Mouse (Mus musculus) megakaryocyte progenitor cell, adult 5-6 weeks (primary cell): Measurements from ENCODE around the gene Clec2h. TPM values are rescaled to one million over a fixed set of nuclear protein-coding genes. Genes with fewer than 3 reads are reported as not detected.
A peak's percentile ranks its signal among the peaks of the same experiment; 100 is the strongest.
"Not testable (repeated sequence)": the region's sequence is repeated elsewhere in the genome, so short reads cannot be mapped to it uniquely, and the experiment has no call there.

Experiments
- ATAC-seq: replicated peaks from 2 replicates; pipeline ENCODE4 v1.8.0; 2016; ENCODE audit warnings: mild to moderate bottlenecking, moderate TSS enrichment, inconsistent platforms; ENCODE audit not compliant: poor library complexity
- total RNA-seq, 2 experiments: library from RNA; stranded (forward) in 1 of 2; stranded (reverse) in 1 of 2; fragments of 157-497, 149-512 nt in 1 of 2; fragments of 200-1000 nt in 1 of 2; gene quantifications; 2 replicates each; pipeline versions ENCODE4 v1.2.3 to v1.2.4; 2015 to 2017

Gene Clec2h
- not detected in 2 replicates for total RNA-seq (2015)
- not detected in 2 replicates for total RNA-seq (2017)

DNA sequence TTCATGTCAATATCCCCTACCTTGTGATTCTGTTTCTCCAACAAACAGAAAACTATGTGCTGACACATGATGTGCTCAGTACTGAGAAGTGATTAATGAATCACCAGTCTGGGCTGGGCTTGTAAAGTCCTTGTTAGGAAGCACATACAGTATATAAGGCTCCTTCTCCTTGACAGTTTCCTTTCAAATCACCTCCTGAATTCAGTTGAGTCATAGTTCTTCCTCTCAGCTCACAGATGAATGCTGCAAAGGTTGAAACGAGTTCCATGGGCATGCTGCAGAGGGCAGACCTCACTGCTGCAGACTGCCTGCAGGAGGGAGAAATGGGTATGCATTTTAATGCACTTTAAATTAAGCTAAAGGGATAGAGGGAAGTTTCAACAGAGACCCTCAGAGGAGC lies at the start of gene Clec2h:
TSS of gene Clec2h (plus strand) at position 180 of the 400 bp plus-strand sequence.
- ATAC-seq = peak; percentile 72

DNA sequence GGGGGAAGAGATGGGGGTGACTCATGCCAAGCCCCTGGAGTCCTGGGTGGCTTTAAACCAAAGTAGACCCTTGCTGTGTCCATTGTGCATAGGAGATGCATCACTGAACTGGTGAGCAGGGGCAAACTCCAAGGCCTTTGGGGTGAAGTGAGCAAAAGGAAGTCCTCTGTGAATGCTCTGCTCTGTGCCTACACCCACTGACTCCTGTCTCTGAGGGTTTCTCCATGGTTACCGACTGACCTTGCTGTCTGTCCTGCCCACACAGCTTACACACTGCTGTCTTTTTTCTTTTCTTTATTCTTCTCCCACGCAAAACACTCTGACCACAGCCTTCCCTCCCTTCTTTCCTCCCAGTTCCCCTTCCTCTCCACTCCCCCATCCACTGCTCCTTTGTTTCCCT lies 39.5 kb upstream of the Clec2h start:
- no peak for ATAC-seq

DNA sequence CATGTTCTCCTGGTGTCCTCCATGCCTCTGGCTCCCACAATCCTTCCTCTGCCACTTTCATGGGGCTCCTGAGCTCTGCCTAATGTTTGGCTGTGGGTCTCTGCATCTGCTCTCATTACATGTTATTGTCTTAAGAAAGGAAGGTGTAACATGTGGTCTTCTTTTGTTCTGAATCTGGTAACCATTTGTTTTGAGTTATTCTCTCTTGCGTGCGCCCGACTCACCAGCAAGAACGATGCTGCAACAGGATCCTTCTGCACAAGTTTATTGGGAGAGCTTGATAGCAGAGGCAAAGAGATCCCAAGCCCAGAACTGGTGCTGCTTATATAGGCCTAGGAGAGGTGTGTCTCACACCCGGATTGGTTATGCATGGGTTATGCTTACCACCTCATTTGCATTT lies 38.8 kb upstream of the Clec2h start, which contains the start of gene Klrb1a:
TSS of gene Klrb1a (minus strand) at position 101 of the 400 bp plus-strand sequence.
- ATAC-seq = not testable (repeated sequence)

DNA sequence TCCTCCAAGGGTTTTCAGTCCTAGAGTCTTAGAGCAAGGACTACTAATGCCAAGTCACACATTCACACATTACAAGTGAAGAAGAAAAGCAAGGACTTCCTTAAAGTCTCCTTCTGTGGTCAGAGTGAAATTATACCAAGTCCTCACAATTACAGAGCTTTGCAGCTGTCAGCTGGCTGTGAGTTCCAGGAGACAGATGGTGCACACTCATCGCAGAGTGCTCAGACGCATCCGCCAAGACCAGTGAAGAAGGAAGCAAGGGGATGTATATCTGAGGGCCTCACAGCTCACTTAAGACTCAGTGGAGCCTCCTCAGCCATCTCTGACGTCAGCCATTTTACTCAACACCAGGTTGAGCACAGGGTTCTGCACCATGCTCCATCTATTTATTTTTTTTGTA lies 37.8 kb upstream of the Clec2h start:
- peak; percentile 60 for ATAC-seq

DNA sequence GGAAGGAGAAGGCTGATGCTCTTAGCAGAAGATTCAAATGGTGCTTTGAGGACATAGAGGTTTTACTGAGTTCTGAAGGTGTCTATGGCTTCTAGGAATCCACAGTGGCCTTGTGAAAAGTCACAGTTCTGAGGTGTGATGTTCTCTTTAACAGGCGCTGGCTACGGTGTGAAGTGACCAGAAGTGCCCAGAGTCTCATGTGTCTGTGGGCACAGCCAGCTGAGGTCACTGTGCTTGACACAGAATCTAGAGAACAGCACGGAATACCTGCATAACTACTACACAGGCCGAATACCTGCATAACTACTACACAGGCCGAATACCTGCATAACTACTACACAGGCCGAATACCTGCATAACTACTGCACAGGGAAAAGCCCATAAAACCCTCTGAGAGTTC lies 36.9 kb upstream of the Clec2h start:
- ATAC-seq = not testable (repeated sequence)

DNA sequence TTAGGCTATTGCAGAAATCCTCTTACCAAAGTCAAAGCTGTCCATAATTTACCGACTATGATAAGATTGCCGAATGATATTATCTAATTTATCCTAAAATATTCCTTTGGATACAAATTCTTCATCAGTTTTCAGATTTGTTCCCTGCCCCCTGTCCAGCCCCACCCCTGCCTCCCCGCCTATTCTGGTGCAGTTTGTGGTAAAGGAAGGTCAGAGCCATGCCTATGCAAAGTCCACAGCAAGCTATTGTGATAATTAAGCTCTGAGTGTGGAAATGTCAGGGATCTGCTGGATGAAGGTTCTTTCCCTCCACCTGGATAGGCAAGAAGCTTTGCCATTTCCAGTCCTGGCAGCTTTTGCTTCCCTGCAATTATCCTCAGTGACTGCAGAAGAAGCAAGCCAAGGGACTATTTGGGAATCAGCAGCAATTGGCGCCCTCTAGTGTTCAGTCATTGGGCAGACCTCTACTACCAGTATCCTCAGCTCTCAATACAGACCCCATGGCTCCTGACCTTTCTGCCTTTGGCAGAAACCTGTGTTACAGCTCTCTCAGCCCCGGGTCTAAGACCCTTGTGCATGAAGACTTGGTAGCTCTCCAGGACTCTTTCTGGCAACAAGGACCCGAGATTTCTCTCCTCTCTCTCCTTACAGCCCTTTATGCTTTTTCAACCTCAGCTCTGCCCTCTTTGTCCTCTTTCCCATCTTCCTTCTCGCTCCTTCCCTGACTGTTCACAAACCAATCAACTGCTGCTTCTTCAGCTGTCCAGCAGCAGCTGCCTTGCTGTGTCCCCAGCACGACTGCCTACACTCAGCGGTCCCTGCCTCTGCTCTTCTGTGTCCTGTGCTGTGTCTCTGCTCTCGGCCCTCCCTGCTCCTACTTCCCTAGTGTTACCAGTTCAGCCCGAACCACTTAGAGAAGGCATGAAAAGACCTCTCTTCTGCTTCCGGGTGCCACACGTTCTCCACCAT lies 32.1 kb upstream of the Clec2h start:
- ATAC-seq = peak; percentile 97

DNA sequence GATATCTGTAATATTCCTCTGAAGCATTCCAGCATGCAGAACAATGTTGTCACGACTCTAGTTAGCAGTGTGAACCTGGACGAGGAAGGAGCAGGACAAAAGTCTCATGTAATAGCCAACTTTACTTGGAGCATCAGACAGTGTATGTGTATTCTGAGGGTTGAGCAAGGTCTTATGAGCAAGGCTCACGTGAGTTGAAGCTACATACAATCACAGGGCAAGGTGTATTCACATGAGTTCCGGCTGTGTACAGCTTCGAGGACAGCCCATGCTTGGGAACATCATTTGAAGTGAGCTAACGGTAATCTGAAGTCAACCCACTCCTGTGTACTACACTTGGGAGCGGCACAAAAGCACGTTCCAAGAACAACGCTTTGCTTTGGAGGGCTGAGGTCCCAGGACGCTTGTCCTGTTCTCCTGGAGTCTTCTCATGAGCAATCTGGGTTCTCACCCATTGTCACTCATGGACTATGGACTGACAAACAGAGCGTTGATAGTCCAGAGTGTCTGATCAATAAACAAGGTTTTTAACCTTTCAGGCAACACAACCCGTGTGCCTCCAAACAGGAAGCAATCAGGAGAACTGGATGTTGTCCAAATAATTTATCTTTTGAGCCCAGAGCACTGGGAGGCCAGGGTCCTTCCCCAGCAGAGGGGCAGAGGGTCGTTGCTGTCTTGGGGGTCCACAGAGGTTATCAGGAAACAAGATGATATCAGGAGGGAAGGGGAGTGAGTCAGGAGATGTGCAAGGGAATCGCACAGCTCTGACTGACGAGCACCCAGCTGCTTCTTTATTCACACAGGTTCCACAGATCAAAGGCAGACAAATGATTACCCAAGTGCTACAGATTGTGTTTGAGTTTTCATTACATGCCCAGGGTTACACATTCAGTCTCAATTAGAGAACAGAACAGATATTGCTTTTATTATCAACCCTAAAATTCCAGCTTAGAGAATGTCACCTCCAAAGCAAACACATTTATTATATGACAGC lies 31.0 kb upstream of the Clec2h start:
- ATAC-seq = not testable (repeated sequence)

DNA sequence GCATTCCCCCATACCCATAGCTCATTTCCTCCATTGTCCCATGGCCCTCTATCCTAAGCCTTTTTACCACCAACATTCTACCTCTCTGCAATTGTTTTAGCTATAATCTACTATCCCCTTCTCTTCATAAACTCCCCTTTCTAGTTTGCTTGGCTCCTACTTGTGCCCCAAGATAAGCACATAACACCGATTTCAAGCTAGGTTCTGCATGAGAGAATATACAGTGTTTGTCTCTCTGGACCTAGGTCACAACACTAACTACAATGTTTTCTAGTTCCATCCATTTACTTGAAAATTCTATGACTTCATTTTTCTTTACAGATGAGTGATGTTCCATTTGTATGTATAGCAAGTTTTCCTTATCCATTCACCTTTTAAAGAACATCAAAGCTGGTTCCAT lies 21.5 kb upstream of the Clec2h start:
- no peak for ATAC-seq

DNA sequence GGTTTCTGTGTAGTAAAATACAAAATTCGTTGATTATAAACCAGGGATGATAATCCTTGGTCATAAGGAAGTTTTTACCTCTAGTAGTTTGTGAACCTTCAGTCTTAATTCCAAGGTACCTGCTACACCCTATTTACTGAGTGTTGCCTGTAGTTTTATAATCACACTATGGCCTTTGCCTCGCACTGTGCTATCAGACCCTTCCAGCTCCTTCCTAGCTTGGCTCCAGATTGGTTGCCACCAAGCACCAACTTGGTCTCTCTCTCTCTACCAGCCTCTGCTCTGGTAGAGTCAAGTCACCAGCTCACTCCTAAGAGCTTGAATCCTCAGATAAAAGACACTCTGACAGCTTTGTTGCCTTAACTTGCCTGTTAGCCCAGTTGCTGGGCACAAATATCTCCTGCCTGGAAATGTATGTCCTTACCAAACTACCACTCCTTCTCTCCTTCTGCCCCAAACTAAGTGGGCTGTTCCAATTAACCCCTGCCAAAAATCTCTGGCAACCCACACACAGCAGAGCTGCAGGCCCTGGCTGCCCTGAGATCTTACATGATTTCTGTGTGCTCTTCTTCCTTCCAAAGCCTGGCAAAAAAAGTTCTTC lies 21.0 kb upstream of the Clec2h start:
- ATAC-seq = peak; percentile 80

DNA sequence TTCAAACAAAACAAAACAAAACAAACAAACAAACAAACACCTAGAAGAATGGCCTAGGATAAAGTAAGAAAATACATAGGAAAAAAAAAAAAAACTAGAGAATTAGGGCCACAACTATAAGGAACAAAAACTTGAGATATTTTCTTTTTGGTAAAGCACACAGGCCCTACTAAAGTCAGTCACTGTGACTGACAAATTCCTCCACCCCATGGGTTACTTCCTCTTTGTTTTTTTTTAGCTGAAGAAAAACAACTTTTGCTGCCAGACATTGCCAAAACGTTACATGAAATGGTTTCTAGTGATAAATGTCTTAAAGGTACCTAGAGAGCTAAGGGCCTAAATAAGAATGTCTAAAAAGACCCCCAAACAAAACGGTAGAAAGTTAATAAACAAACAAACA lies 18.2 kb upstream of the Clec2h start:
- no peak for ATAC-seq

DNA sequence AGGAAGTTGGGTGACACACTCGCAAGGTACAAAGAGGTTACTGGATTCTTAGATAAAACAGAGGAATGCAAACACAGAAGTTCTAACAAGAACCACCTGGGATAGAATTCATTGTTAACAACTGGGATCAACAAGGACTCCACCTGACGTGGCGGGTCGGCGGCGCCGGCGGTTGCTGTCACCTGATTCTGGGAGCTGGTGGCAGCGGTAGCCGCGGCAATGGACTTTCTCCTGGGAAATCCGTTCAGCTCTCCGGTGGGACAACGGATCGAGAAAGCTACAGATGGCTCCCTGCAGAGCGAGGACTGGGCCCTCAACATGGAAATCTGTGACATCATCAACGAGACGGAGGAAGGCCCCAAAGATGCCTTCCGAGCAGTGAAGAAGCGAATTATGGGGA lies 17.5 kb upstream of the Clec2h start:
- ATAC-seq = peak; percentile 55

DNA sequence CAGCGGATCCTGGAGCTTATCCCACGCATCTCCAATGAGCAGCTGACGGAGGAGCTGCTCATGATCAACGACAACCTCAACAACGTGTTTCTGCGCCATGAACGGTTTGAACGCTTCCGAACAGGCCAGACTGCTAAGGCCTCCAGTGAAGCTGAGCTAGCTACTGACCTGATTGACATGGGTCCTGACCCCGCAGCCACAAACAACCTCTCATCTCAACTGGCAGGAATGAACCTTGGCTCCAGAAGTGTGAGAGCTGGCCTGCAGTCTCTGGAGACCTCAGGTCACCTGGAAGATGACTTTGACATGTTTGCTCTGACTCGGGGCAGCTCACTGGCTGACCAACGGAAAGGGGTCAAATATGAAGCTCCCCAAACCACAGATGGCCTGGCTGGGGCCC lies 16.5 kb upstream of the Clec2h start:
- ATAC-seq = not testable (repeated sequence)

DNA sequence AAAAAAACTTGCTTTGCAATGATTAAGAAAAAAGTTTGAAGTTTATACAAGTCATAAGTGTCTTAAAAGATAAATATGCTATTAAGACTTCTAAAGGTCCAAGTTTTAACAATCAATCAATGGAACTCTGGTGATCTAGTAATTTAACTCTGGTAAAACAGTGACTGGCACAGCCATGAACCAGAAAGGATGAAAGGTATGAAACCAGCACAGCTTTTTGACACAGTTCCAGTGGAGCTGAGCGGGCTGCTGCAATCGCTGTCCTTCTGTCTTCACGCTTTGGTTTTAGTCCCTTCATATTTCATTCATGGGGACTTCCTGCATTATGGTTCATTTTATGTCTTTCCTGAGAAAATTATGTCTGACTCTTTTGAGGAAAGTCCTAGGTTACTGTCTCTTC lies 12.5 kb upstream of the Clec2h start:
- ATAC-seq = no peak

DNA sequence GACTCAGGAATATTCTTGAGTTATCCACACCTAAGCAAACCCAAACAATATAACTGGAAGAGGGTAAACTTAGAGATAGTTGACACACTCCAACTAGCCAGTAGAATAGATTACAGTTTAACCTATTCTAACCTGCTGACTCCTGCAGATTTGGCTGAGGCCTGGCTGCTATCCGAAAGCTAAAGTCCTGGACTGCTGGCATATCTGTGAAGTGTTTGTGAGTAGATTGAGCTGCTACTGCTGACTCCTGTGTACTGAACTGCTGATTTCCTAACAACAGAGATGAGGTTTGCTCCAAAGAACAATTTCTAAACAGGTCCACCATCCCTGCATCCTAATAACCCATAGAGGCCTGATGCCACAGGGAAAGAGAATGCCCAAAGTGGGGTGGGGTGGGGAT lies 12.0 kb upstream of the Clec2h start:
- ATAC-seq = no peak

DNA sequence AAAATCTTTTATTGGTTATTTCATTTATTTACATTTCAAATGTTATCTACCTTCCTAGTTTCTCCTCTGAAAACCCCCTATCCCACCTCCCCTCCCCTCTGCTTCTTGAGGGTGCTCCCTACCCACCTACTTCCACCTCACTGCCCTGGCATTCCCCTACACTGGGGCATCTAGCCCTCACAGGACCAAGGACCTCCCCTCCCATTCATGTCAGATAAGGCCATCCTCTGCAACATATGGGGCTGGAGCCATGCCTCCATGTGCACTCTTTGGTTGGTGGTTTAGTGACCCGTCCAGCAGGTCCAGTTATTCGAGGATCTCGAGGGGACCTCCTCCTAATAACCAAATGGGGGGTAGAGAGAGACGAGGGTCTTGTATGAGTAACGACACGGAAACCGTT lies 11.4 kb upstream of the Clec2h start:
- not testable (repeated sequence) for ATAC-seq

DNA sequence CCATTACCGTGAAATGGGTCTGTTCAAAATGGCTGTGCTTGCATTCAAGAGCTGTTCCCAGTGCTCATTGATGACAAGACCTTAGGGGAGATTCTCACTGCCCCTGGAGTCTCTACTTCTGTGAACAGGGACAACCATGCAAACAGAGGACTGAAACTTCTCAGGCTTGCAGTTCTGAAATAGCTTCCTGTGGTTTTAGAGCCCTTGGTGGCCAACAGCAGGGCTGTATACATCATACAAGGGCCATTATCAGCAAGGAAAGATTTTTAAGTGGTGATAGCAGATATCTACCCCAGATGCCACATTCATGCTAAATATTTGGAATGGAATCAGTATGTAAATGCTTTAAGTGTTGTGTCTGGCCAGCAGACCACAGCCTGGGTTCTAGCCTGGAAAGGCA lies 9.2 kb upstream of the Clec2h start:
- ATAC-seq = peak; percentile 62

DNA sequence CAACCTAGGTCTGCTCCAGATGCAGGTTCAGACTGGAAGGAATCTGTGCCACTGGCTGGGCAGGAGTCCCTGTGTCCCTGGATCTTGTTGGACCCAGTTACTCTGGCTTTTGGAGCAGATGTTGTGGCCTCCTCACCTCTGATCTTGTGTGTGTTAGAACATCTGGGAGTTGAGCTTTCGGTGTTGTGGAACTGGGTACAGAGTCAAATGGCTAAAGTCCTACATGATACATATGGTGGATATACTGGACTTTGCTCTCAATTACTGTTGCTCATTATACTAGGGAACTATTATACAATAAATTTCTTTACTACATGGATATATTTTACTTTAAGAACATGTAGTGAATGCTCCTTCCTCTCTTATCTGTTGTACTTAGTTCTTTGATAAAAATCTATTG lies 936 bp upstream of the Clec2h start:
- ATAC-seq = no peak

DNA sequence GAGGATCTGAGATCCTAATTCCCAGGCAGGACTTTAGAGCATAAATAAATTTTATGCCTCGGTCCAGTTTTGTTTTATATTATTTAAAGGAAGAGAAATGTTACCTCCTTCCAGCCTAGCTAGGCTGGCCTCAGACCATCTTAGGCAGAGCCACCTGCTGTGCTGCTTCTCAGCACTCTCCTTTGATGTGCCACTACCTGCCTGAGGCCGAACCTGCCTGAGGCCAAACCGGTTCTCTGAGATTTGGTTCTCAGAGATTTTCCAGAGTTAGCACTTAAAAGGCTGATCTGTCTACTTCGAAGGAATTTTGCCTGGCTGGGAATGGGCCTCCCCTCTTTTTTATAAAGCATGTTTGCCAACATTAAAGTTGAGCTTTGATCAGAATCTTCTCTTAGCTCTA lies 7.8 kb downstream of the Clec2h start:
- no peak for ATAC-seq

DNA sequence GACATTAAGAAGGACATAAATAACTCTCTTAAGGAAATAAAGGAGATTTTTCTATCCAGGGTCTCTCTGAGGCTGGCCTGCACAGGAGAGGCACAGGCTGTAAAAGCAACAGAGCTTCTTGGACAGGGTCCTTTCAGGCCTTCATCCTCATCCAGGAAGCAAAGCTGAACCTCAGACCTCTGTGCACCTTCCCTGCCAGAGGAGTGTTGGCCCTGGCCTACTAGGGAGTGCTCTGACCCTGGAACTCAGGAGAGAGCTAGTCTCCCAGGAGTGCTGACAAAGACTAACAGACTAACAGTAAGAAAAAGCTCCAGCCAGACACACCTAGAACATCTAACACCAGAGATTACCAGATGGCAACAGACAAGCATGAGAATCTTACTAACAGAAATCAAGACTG lies 17.4 kb downstream of the Clec2h start:
- ATAC-seq = no peak

DNA sequence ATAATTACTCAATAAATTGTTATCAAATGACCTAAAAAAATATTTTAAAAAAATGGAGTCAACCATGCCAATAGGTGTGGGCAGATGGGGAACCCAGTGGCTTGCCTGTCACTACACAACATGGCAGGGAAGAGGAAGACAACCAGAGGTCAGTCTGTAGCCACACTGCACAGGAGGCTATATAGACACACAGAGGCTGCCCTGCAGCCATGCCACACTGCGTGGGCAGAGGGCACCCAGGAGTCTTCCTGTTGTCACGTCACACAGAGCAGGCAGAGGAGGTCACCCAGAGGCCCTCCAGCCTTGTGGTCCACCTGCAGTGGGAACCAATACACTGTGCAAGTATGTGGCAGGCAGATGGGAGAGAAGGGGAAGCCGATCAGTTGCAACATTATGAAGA lies 39.5 kb downstream of the Clec2h start:
- no peak for ATAC-seq

DNA sequence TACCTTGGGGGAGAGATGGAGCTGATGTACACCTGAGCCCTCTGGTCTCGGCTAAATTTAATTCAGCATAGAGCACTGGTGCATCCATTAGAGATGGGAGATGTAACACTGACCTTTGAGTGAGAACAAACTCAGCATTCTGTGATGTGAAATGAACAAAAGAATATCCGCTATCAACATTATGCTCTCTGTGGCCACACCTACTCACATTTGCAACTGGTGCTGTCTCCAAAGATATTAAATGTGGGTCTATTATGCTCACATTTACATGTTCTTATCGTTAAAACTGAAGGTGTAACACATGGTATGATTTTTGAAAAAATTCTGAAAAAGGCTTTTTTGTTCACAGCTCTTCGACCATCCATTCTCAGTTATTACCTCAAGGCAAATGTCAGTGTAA lies 60.8 kb downstream of the Clec2h start, which contains the start of gene Klrb1:
TSS of gene Klrb1 (minus strand) at position 101 of the 400 bp plus-strand sequence.
- ATAC-seq = no peak
